Mouse (Mus musculus): ENCODE results near the gene Col4a1. TPM values are rescaled to one million over a fixed set of nuclear protein-coding genes. Genes with fewer than 3 reads are reported as not detected.

Col4a1 gene
- polyA plus RNA-seq, 1 experiment from 2014 or later = 93.3 TPM

DNA sequence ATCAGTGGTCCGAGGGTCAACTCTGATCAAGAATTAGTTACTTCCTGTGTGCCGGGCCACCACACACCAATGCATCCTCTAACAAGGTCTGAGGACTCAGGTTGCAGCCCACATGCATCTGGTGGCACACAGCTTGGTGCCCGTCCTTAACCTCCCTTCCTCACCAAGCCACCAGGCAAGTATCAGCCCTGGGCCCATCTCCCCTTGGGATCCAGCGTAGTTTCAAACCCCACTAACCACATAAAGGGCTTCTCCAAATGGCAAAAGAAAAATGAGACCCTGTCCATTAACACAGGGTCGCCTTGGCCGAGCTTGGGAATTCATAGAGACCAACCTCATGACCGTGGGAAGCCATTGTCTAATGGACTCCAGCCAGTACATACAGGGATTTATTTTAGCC, 56.2 kb downstream of the Col4a1 start:
- H3K4me1 ChIP-seq (replicated peaks) = peaks cover 6% of the 10 kb centered on the region; the same call in 1 of the 2 replicates
- H3K27me3 ChIP-seq = no peaks in the 10 kb centered on the region; the same call in 1 of the 2 replicates
- no peak overlapping the region for H3K4me2 ChIP-seq
- no peak for ATAC-seq (ENCODE audit: low FRiP score)
- no peak overlapping the region for H3K27ac ChIP-seq
- no peaks in the 10 kb centered on the region for H3K36me3 ChIP-seq
- H3K9me3 ChIP-seq = no peaks in the 10 kb centered on the region
- H3K4me3 ChIP-seq = no peak overlapping the region
- no peak overlapping the region for H3K9ac ChIP-seq
- 80% methylated on average over 7 of the region's 7 CpGs for WGBS

DNA sequence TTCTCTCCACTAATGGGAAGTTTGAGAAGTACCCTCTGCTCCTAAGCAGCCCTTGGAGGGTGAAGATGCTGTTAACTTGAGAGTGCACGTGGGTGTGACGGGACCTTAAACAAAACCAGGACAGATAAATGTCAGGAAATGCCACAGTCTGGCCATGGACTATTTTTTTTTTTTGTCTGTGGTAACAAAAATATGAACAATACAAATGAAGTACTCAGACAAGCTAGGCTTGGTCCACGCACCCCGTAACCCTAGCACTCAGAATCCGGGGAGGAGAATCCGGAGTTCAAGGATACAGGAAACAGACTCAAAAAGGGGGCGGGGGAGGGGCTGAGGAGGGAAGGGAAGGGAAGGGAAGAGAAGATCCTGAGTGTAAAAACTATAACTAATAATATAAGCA, 56.9 kb downstream of the Col4a1 start:
- Histone ChIP-seq H3K36me3 (no peaks in the 10 kb centered on the region), H3K4me3 (no peak overlapping the region), H3K27ac (no peak overlapping the region), H3K4me2 (no peak overlapping the region), H3K27me3 (no peaks in the 10 kb centered on the region; the same call in 1 of the 2 replicates), H3K4me1 (replicated peaks) (peaks cover 6% of the 10 kb centered on the region; the same call in 1 of the 2 replicates), H3K9me3 (no peaks in the 10 kb centered on the region), H3K9ac (no peak overlapping the region)
- no peak for ATAC-seq (ENCODE audit: low FRiP score)
- 84% methylated on average over 7 of the region's 7 CpGs for WGBS

DNA sequence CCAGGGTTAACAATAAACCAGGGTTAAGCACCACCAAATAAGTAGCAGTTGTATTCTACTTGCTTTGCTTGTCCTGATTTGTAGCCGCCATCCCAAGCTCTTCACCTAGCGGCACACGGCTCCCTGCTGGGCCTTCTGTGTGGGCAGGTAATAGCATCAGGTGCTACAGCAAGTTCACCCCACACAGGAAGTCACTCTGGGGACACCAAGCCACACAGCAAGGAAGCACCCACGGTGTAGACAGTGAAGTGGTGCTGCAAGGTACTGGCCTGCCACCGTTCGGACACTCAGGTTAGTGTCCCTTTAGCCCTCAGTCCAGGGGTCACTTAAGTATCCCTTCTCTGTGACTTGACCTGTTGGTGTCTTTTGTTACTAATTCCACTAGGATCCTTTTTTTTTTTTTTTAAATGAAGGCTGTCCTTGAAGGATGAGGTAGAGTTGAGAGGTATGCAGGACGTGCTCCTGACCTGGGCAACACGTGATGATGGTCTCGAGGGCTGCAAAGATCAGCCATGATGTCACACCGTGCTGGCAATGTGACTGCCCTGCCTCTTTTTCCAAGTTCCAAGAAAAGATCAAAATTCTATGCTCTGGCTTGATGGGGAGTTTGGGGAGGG, 57.6 kb downstream of the Col4a1 start:
- 89% methylated on average over 10 of the region's 10 CpGs for WGBS
- Histone ChIP-seq H3K9me3 (no peaks in the 10 kb centered on the region), H3K4me3 (no peak overlapping the region), H3K4me1 (replicated peaks) (peaks cover 7% of the 10 kb centered on the region; the same call in 1 of the 2 replicates), H3K4me2 (no peak overlapping the region), H3K36me3 (no peaks in the 10 kb centered on the region), H3K9ac (no peak overlapping the region), H3K27me3 (no peaks in the 10 kb centered on the region; the same call in 1 of the 2 replicates), H3K27ac (no peak overlapping the region)
- ATAC-seq (ENCODE audit: low FRiP score) = no peak

DNA sequence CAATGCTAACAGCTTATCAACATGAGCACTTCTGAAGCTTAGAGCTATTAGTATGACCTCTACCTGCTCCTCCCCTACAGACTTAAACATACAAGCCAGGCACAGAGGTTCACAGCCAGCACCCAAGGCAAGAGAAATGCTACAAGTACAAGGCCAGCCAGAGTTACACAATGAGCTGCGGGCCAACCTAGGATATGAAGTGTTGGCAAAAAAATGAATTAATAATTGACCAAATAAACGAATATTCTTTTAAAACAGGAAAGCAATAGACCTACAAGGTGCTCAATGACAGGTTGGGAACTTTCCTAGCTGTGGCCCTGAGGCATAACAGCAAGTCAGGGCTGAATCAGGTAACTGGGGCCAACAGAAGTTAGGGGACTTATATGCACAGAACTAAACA, 58.1 kb downstream of the Col4a1 start:
- Histone ChIP-seq H3K9ac (no peak overlapping the region), H3K27me3 (no peaks in the 10 kb centered on the region), H3K4me1 (replicated peaks) (0 out of 2 replicates have a peak, but pooled peaks cover 7% of the 10 kb centered on the region), H3K27ac (no peak overlapping the region), H3K9me3 (no peaks in the 10 kb centered on the region), H3K4me3 (no peak overlapping the region), H3K36me3 (no peaks in the 10 kb centered on the region), H3K4me2 (no peak overlapping the region)
- WGBS = 78% methylated on average over 2 of the region's 2 CpGs
- no peak for ATAC-seq (ENCODE audit: low FRiP score)

DNA sequence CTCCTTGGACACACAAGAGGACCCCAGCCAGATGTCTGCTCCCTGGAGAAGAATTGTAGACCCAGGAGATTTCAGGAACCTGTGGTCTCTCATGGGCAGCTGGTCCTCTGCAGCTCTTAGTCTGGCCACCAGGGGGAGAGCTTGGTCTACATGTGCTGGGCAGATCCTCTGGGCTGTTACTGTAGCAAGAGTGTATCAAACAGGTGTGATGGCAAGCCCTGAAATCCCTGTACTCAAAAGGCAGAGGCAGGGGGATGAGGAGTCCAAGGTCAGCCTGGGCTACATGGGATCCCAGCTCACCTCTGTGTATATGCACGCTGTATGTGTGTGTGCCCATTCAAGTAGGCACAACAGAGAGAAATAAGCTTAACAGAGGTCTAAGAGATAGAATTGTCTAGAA, 59.1 kb downstream of the Col4a1 start:
- no peak overlapping the region for H3K4me3 ChIP-seq
- no peaks in the 10 kb centered on the region for H3K27me3 ChIP-seq
- 55% methylated on average over 1 of the region's 1 CpGs for WGBS
- peaks cover 8% of the 10 kb centered on the region; the same call in 1 of the 2 replicates for H3K4me1 ChIP-seq (replicated peaks)
- H3K9me3 ChIP-seq = no peaks in the 10 kb centered on the region
- H3K9ac ChIP-seq = no peak overlapping the region
- no peak overlapping the region for H3K4me2 ChIP-seq
- H3K36me3 ChIP-seq = no peaks in the 10 kb centered on the region
- H3K27ac ChIP-seq = no peak overlapping the region
- ATAC-seq (ENCODE audit: low FRiP score) = 0 out of 2 replicates have a peak, but pooled peaks have one; percentile 24

DNA sequence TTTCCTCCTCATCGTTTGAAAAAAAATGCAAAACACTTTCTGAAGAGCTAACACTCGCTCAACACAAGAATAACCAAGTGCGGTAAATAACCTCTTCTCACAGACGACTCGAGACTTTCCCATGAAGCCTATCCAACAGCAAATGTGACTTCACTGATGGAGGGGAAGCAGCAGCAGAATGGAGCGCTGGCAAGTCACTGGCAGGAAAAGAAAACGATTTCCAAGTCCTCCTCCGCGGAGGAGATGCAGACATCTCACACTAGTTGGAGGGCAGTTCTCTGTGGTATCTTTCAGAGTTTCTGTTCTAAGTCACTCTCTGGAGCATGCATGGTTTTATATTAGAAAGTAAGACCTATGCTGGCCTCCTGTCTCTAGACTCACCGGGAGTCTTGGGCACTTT, 59.6 kb downstream of the Col4a1 start:
- H3K4me2 ChIP-seq = no peak overlapping the region
- no peak for ATAC-seq (ENCODE audit: low FRiP score)

DNA sequence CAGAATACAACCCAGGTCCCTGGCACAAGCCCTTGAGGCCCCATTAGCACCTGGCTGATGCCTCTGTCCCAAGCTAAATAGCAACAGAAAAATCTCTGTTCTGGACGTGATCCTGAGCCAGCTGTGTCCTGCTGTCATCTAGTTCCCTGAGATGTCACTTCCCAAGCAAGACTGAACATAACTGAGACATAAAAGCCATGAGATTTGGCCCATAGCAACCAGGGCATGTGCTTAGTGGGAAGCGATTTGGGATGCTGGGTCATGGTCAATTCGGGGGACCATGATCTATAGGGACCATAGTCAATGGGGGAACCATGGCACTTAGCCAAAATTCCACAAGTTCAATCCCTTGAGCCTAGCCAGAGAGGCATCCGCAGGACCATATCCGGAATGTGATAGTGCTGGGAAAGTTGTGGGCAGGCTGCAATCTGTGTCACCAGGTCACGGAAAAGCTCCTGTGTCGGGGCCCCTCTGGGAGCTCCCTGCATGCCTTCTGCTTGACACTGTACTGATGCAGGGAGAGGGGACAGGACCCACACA, 60.3 kb downstream of the Col4a1 start:
- Histone ChIP-seq H3K36me3 (no peaks in the 10 kb centered on the region), H3K4me3 (no peak overlapping the region), H3K9me3 (no peaks in the 10 kb centered on the region), H3K4me1 (replicated peaks) (peaks cover 8% of the 10 kb centered on the region; the same call in 1 of the 2 replicates), H3K27me3 (no peaks in the 10 kb centered on the region), H3K4me2 (no peak overlapping the region), H3K9ac (no peak overlapping the region), H3K27ac (no peak overlapping the region)
- 68% methylated on average over 7 of the region's 7 CpGs for whole genome bisulfite sequencing
- ATAC-seq (ENCODE audit: low FRiP score) = no peak

More for the DNA sequence above, 59.6 kb downstream of the Col4a1 start:
- peaks cover 8% of the 10 kb centered on the region; the same call in 1 of the 2 replicates for H3K4me1 ChIP-seq (replicated peaks)
- no peaks in the 10 kb centered on the region for H3K36me3 ChIP-seq
- WGBS = 92% methylated on average over 10 of the region's 10 CpGs
- no peak overlapping the region for H3K9ac ChIP-seq
- no peak overlapping the region for H3K4me3 ChIP-seq
- H3K9me3 ChIP-seq = no peaks in the 10 kb centered on the region
- H3K27ac ChIP-seq = no peak overlapping the region
- H3K27me3 ChIP-seq = no peaks in the 10 kb centered on the region

DNA sequence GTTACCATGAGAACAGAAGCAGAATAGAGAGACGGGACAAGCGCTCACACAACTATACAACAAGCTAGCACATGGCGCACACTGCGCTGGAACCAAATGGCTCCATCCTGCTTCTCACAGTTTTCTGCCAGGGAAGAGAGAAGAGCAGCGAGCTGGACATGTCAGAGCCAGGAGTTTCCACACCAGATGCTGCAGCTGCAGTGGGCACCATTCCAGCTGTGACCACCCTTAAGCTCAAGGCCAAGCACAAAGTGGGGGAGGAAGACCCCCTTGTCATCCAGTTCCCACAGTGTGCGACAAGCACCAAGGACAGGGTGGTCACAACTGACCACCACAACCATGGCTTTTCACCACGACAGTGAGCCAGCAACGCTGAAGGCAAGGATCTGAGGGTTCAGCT, 62.5 kb downstream of the Col4a1 start:
- no peak overlapping the region for H3K4me2 ChIP-seq
- H3K27me3 ChIP-seq = no peaks in the 10 kb centered on the region
- no peak for ATAC-seq (ENCODE audit: low FRiP score)
- H3K36me3 ChIP-seq = no peaks in the 10 kb centered on the region
- H3K4me1 ChIP-seq (replicated peaks) = peaks cover 8% of the 10 kb centered on the region; the same call in 1 of the 2 replicates
- H3K9me3 ChIP-seq = no peaks in the 10 kb centered on the region
- no peak overlapping the region for H3K9ac ChIP-seq
- 81% methylated on average over 8 of the region's 8 CpGs for WGBS
- no peak overlapping the region for H3K4me3 ChIP-seq
- no peak overlapping the region for H3K27ac ChIP-seq

DNA sequence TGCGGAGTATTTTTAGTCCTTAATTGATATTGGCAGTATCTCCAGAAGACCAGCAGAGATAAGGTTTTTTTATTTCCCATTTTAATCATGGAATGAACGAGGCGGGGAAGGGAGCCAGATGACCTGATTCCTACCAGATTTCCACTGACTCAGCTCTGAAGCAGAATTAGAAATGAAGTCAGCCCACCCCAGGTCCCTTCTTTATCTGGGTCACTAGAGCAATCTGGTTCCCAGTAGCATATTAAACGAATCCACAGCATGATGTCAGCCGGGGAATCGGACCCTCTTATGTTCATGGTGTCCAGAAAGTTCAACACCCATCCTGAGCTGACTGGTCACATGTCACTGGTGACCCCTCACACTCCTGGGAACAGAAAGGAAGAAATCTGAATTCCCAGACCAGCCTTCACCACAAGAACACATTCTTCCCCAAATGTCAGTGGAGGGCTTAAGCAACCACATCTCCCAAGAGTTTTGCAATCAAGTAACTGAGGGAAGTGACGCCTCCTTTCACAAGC, 63.0 kb downstream of the Col4a1 start:
- WGBS = 76% methylated on average over 7 of the region's 7 CpGs
- peaks cover 8% of the 10 kb centered on the region; the same call in 1 of the 2 replicates for H3K4me1 ChIP-seq (replicated peaks)
- H3K27ac ChIP-seq = no peak overlapping the region
- no peak overlapping the region for H3K9ac ChIP-seq
- no peaks in the 10 kb centered on the region for H3K27me3 ChIP-seq
- H3K36me3 ChIP-seq = no peaks in the 10 kb centered on the region
- no peak overlapping the region for H3K4me2 ChIP-seq
- H3K9me3 ChIP-seq = no peaks in the 10 kb centered on the region
- ATAC-seq (ENCODE audit: low FRiP score) = no peak
- no peak overlapping the region for H3K4me3 ChIP-seq

DNA sequence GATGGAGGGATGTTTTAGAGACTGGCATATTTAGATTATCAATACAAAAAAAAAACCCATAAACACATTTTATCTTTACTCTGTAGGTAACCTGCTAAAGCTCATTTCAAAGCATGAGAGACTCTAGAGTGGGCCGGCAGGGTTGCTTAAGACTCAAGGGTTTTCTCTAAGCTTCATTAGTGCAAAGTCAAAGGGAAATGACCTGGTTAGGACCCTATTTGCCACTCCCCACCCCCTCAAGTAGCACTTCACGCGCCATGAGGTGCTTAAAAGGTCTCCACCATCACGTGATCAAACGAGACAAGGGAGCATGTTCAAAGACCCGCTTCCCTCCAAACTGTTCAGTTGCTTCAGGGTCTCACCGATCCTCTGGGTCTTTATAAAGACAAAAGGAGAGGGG, 63.9 kb downstream of the Col4a1 start:
- no peak overlapping the region for H3K27ac ChIP-seq
- no peaks in the 10 kb centered on the region for H3K36me3 ChIP-seq

DNA sequence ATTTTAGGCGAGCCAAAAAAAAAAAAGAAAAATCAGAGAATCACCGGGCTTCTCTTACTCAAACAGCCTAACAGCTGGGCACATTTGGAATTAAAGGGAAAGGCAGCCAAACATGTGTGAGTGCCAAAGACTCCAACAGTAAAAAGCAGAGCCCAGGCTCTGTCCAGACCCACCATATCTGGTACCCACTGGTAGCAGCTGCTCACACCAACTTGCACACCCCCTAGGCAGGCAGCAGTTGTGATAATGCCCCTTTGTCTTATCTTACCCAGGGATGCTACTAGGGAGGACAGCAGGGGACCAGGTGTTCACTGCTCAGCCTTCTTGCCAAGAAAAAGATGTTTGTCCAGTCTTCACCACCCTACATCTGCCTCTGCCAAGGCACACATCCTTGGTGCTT, 71.1 kb downstream of the Col4a1 start:
- Histone ChIP-seq H3K36me3 (0 out of 2 replicates have a peak, but pooled peaks cover 3% of the 10 kb centered on the region), H3K4me1 (replicated peaks) (no peaks in the 10 kb centered on the region), H3K4me2 (no peak overlapping the region), H3K27me3 (no peaks in the 10 kb centered on the region), H3K4me3 (no peak overlapping the region), H3K9me3 (no peaks in the 10 kb centered on the region), H3K9ac (no peak overlapping the region), H3K27ac (no peak overlapping the region)
- 79% methylated on average over 2 of the region's 2 CpGs for WGBS
- no peak for ATAC-seq (ENCODE audit: low FRiP score)

More for the DNA sequence above, 63.9 kb downstream of the Col4a1 start:
- no peak for ATAC-seq (ENCODE audit: low FRiP score)
- Histone ChIP-seq H3K4me1 (replicated peaks) (peaks cover 8% of the 10 kb centered on the region; the same call in 1 of the 2 replicates), H3K27me3 (no peaks in the 10 kb centered on the region), H3K4me2 (no peak overlapping the region), H3K4me3 (no peak overlapping the region), H3K9me3 (no peaks in the 10 kb centered on the region), H3K9ac (no peak overlapping the region)
- WGBS = 63% methylated on average over 7 of the region's 7 CpGs

DNA sequence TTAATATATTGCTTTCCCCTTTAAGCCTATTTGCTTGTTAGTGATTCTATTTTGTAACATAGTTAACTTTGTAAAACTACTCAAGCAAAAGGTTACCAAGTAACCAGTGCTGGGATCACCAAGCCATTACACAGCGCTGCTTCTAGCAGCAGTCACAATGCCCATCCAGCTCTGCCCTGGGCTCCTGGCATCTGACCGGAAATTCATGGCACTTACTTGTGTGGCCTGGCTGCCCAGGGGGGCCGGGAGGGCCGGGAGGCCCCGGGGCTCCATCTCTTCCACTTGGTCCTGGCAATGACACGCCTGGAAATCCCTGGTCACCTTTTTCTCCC, 77.8 kb downstream of the Col4a1 start:
- H3K4me2 ChIP-seq = no peak overlapping the region
- ATAC-seq (ENCODE audit: low FRiP score) = no peak
- H3K27ac ChIP-seq = no peak overlapping the region
- no peaks in the 10 kb centered on the region for H3K27me3 ChIP-seq
- no peak overlapping the region for H3K9ac ChIP-seq
- 53% methylated on average over 6 of the region's 6 CpGs for WGBS
- no peaks in the 10 kb centered on the region for H3K36me3 ChIP-seq
- H3K9me3 ChIP-seq = no peaks in the 10 kb centered on the region
- 0 out of 2 replicates have a peak, but pooled peaks cover 2% of the 10 kb centered on the region for H3K4me1 ChIP-seq (replicated peaks)
- no peak overlapping the region for H3K4me3 ChIP-seq
